Mouse (Mus musculus): ENCODE results near the gene Znrf2. TPM values are rescaled to one million over a fixed set of nuclear protein-coding genes. Genes with fewer than 3 reads are reported as not detected.

The Znrf2 gene
- polyA plus RNA-seq, 1 experiment: not detected

GRCm38 (mm10) chr6:54927946-54928345 lies 111.2 kb downstream of the Znrf2 start:
- no peak for TF ChIP-seq POLR2A (IDR thresholded peaks at IDR 0.05; ENCODE audit: insufficient read depth, low read depth, low read length)
- WGBS: 93% methylated on average over 6 of the region's 6 CpGs
- H3K4me1 ChIP-seq (ENCODE audit: control insufficient read depth, insufficient read depth, low read length): no peaks in the 10 kb centered on the region

GRCm38 (mm10) chr6:54931641-54932040 lies 114.9 kb downstream of the Znrf2 start:
- no peak overlapping the region for H3K27ac ChIP-seq (ENCODE audit: insufficient read depth, low read depth, low read length)
- TF ChIP-seq POLR2A (IDR thresholded peaks at IDR 0.05; ENCODE audit: insufficient read depth, low read depth, low read length) (no peak), CTCF (IDR thresholded peaks at IDR 0.05; ENCODE audit: insufficient read depth, low read depth, low read length) (no peak)
- no peaks in the 10 kb centered on the region for H3K4me1 ChIP-seq (ENCODE audit: control insufficient read depth, insufficient read depth, low read length)
- H3K4me3 ChIP-seq (ENCODE audit: insufficient read depth, low read depth, low read length): no peak overlapping the region
- WGBS: 94% methylated on average over 4 of the region's 4 CpGs

More at GRCm38 (mm10) chr6:54927946-54928345, 111.2 kb downstream of the Znrf2 start:
- no peak overlapping the region for H3K27ac ChIP-seq (ENCODE audit: insufficient read depth, low read depth, low read length)
- no peak overlapping the region for H3K4me3 ChIP-seq (ENCODE audit: insufficient read depth, low read depth, low read length)

GRCm38 (mm10) chr6:54932526-54932925 lies 115.8 kb downstream of the Znrf2 start:
- TF ChIP-seq CTCF (IDR thresholded peaks at IDR 0.05; ENCODE audit: insufficient read depth, low read depth, low read length) (no peak), POLR2A (IDR thresholded peaks at IDR 0.05; ENCODE audit: insufficient read depth, low read depth, low read length) (no peak)
- Histone ChIP-seq H3K27ac (ENCODE audit: insufficient read depth, low read depth, low read length) (no peak overlapping the region), H3K4me1 (ENCODE audit: control insufficient read depth, insufficient read depth, low read length) (no peaks in the 10 kb centered on the region), H3K4me3 (ENCODE audit: insufficient read depth, low read depth, low read length) (no peak overlapping the region)
- 95% methylated on average over 12 of the region's 12 CpGs for WGBS

DNA sequence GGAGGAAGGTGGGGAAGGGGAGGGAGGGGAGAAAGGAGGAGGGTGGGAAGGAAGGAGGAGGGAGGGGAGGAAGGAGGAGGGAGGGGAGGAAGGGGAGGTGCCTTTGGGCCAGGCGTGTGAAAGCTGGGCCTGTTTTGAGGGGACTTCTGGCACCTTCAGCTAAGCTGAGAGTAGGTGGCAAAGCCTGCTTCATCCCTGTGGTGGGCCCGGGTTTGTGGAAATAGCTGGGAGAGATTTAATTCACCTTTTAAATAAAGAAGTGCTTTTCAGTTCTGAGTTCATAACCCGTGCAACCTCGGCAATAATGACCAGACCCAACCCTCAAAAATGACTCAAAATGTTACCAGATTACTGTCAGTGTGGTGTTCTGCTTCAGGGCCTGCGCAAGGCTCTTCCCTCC lies 116.5 kb downstream of the Znrf2 start:
- H3K4me3 ChIP-seq (ENCODE audit: insufficient read depth, low read depth, low read length): no peak overlapping the region
- no peak overlapping the region for H3K27ac ChIP-seq (ENCODE audit: insufficient read depth, low read depth, low read length)
- TF ChIP-seq POLR2A (IDR thresholded peaks at IDR 0.05; ENCODE audit: insufficient read depth, low read depth, low read length) (no peak), CTCF (IDR thresholded peaks at IDR 0.05; ENCODE audit: insufficient read depth, low read depth, low read length) (no peak)
- 78% methylated on average over 5 of the region's 5 CpGs for WGBS
- H3K4me1 ChIP-seq (ENCODE audit: control insufficient read depth, insufficient read depth, low read length): no peaks in the 10 kb centered on the region

DNA sequence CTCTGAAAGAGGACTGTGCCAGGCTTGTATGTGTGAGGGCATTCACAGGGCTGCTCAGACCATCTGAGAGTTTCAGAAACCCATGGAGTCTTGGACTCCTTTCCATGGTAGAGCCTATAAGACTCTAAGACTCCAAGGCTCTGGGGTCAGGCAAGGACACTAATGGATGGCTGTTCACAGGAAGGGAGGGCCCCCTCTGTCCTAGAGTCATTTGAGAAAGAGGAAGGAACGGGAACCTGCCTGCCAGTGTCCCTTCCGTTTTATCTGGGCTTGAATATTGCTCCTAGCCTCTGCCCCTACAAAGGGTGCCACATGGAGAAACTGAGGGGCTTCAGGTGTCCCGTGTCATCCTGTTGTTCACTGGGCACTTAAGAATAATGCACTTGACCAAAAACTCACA lies 117.2 kb downstream of the Znrf2 start:
- H3K27ac ChIP-seq (ENCODE audit: insufficient read depth, low read depth, low read length): no peak overlapping the region
- TF ChIP-seq POLR2A (IDR thresholded peaks at IDR 0.05; ENCODE audit: insufficient read depth, low read depth, low read length) (no peak), CTCF (IDR thresholded peaks at IDR 0.05; ENCODE audit: insufficient read depth, low read depth, low read length) (no peak)
- 81% methylated on average over 3 of the region's 3 CpGs for WGBS
- H3K4me1 ChIP-seq (ENCODE audit: control insufficient read depth, insufficient read depth, low read length): no peaks in the 10 kb centered on the region
- no peak overlapping the region for H3K4me3 ChIP-seq (ENCODE audit: insufficient read depth, low read depth, low read length)

DNA sequence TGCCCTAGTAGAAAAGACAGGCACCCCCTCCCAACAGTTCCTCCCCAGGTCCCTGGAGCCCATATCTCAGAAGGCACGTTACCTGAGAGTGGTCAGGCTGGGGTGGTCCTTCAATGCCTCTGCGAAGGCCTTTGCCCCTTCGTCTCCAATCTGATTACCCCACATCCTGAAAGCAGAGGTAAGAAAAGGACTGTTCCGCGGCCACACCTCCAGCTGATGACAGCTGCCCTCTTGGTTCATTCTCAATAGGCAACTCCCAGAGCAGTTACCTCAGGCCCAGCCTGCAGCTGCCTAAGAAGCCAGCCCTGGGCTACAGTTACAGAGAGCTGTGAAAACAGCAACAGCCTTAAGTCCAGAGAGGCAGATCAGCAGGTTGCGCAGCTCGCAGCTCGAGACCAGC lies 117.6 kb downstream of the Znrf2 start:
- no peak overlapping the region for H3K4me3 ChIP-seq (ENCODE audit: insufficient read depth, low read depth, low read length)
- H3K4me1 ChIP-seq (ENCODE audit: control insufficient read depth, insufficient read depth, low read length): no peaks in the 10 kb centered on the region
- H3K27ac ChIP-seq (ENCODE audit: insufficient read depth, low read depth, low read length): no peak overlapping the region
- WGBS: 95% methylated on average over 8 of the region's 8 CpGs
- TF ChIP-seq POLR2A (IDR thresholded peaks at IDR 0.05; ENCODE audit: insufficient read depth, low read depth, low read length) (no peak), CTCF (IDR thresholded peaks at IDR 0.05; ENCODE audit: insufficient read depth, low read depth, low read length) (no peak)

DNA sequence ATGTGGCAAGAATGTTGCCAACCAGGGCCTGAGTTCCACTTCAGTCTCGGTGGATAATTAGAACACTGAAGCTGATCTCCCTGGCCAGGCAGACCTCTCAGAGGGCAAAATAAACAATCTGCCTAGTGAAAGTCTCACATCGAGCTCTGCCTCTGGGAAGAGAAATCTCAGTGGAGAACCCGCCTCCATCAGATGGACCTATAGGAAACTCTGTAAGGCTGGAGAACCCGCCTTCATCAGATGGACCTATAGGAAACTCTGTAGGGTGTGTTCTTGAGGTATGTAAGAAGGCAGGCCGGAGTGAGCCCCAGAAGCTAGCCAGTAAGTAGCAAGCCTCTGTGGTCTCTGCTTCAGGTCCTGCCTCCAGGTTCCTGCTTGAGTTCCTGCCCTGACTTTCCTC lies 118.2 kb downstream of the Znrf2 start:
- Histone ChIP-seq H3K4me3 (ENCODE audit: insufficient read depth, low read depth, low read length) (no peak overlapping the region), H3K27ac (ENCODE audit: insufficient read depth, low read depth, low read length) (no peak overlapping the region), H3K4me1 (ENCODE audit: control insufficient read depth, insufficient read depth, low read length) (no peaks in the 10 kb centered on the region)
- WGBS: 88% methylated on average over 5 of the region's 5 CpGs
- no peak for TF ChIP-seq CTCF (IDR thresholded peaks at IDR 0.05; ENCODE audit: insufficient read depth, low read depth, low read length)
- no peak for TF ChIP-seq POLR2A (IDR thresholded peaks at IDR 0.05; ENCODE audit: insufficient read depth, low read depth, low read length)

GRCm38 (mm10) chr6:54936496-54936895 lies 119.8 kb downstream of the Znrf2 start:
- Histone ChIP-seq H3K4me1 (ENCODE audit: control insufficient read depth, insufficient read depth, low read length) (no peaks in the 10 kb centered on the region), H3K27ac (ENCODE audit: insufficient read depth, low read depth, low read length) (no peak overlapping the region), H3K4me3 (ENCODE audit: insufficient read depth, low read depth, low read length) (no peak overlapping the region)
- TF ChIP-seq POLR2A (IDR thresholded peaks at IDR 0.05; ENCODE audit: insufficient read depth, low read depth, low read length) (no peak), CTCF (IDR thresholded peaks at IDR 0.05; ENCODE audit: insufficient read depth, low read depth, low read length) (no peak)
- 86% methylated on average over 2 of the region's 2 CpGs for WGBS

GRCm38 (mm10) chr6:54939631-54940030 lies 122.9 kb downstream of the Znrf2 start:
- TF ChIP-seq CTCF (IDR thresholded peaks at IDR 0.05; ENCODE audit: insufficient read depth, low read depth, low read length): no peak
- no peak for TF ChIP-seq POLR2A (IDR thresholded peaks at IDR 0.05; ENCODE audit: insufficient read depth, low read depth, low read length)
- H3K4me1 ChIP-seq (ENCODE audit: control insufficient read depth, insufficient read depth, low read length): 0 out of 2 replicates have a peak, but pooled peaks cover 7% of the 10 kb centered on the region
- H3K27ac ChIP-seq (ENCODE audit: insufficient read depth, low read depth, low read length): no peak overlapping the region
- WGBS: 63% methylated on average over 4 of the region's 4 CpGs
- H3K4me3 ChIP-seq (ENCODE audit: insufficient read depth, low read depth, low read length): no peak overlapping the region

DNA sequence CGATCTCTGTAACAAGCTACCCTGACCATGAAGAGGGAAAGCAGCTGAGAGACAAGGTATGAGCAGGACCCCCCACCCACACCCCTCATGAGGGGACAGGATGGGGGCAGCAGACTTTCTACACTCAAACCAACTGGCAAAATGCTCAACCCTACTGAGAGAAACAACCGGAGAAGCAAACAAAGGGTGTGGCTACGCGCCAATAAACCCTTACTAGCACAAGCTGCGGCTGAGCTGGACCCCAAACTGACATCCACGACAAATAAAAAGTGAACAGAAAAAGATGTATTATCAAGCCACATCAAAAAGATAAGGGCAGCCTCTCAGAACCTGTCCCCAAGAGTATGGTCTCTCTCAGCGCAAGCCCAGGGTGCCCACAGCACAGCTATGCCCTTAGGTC lies 123.4 kb downstream of the Znrf2 start:
- WGBS: 67% methylated on average over 7 of the region's 7 CpGs

More for the DNA sequence above, 123.4 kb downstream of the Znrf2 start:
- TF ChIP-seq CTCF (IDR thresholded peaks at IDR 0.05; ENCODE audit: insufficient read depth, low read depth, low read length): no peak
- TF ChIP-seq POLR2A (IDR thresholded peaks at IDR 0.05; ENCODE audit: insufficient read depth, low read depth, low read length): no peak
- no peak overlapping the region for H3K4me3 ChIP-seq (ENCODE audit: insufficient read depth, low read depth, low read length)
- no peak overlapping the region for H3K27ac ChIP-seq (ENCODE audit: insufficient read depth, low read depth, low read length)
- H3K4me1 ChIP-seq (ENCODE audit: control insufficient read depth, insufficient read depth, low read length): 0 out of 2 replicates have a peak, but pooled peaks cover 8% of the 10 kb centered on the region

All from olfactory bulb, adult 2 months (tissue).